Mouse (Mus musculus): ENCODE results near the gene Lrch1.

GRCm38 (mm10) chr14:74794931-74795330, 152.7 kb downstream of the Lrch1 start:
- TF ChIP-seq CTCF (IDR thresholded peaks at IDR 0.05) (no peak), EP300 (IDR thresholded peaks at IDR 0.05) (no peak)

Data from lung, postnatal 0 days (tissue).